Mouse (Mus musculus): ENCODE results near the gene Rrp1. TPM values are rescaled to one million over a fixed set of nuclear protein-coding genes. Genes with fewer than 3 reads are reported as not detected.
"Not testable (repeated sequence)": the region's sequence is repeated elsewhere in the genome, so short reads cannot be mapped to it uniquely, and the experiment has no call there.

The Rrp1 gene
- polyA plus RNA-seq, 1 experiment from 2014 or later = 265 TPM

GRCm38 (mm10) chr10:78414936-78415335 is 2.1 kb upstream of the Rrp1 start:
- ATAC-seq (ENCODE audit: low FRiP score, low TSS enrichment); H3K4me1 ChIP-seq (ENCODE audit: control insufficient read depth, insufficient read depth, low read length); H3K27ac ChIP-seq (ENCODE audit: low read depth, low read length); H3K4me2 ChIP-seq (replicated peaks; ENCODE audit: low read depth, low read length); H3K9ac ChIP-seq (ENCODE audit: low read depth, low read length); H3K27me3 ChIP-seq (ENCODE audit: control insufficient read depth, insufficient read depth, low read length); H3K9me3 ChIP-seq (ENCODE audit: control insufficient read depth, low read length); H3K4me3 ChIP-seq (ENCODE audit: low read length): not testable (repeated sequence)
- WGBS = 90% methylated on average over 3 of the region's 4 CpGs
- peaks cover 12% of the 10 kb centered on the region for H3K36me3 ChIP-seq (ENCODE audit: control insufficient read depth, insufficient read depth, low read length)

- Histone ChIP-seq H3K27me3 (ENCODE audit: control insufficient read depth, insufficient read depth, low read length) (no peaks in the 10 kb centered on the region), H3K27ac (ENCODE audit: low read depth, low read length) (no peak overlapping the region), H3K9me3 (ENCODE audit: control insufficient read depth, low read length) (no peaks in the 10 kb centered on the region), H3K9ac (ENCODE audit: low read depth, low read length) (peak overlapping the region; percentile 42; the same call in 1 of the 2 replicates), H3K4me1 (ENCODE audit: control insufficient read depth, insufficient read depth, low read length) (peaks cover 4% of the 10 kb centered on the region; the same call in 1 of the 2 replicates), H3K36me3 (ENCODE audit: control insufficient read depth, insufficient read depth, low read length) (peaks cover 30% of the 10 kb centered on the region), H3K4me3 (ENCODE audit: low read length) (peak overlapping the region; percentile 96), H3K4me2 (replicated peaks; ENCODE audit: low read depth, low read length) (peak overlapping the region; percentile 37)
- peak; percentile 63; the same call in 1 of the 2 replicates for ATAC-seq (ENCODE audit: low FRiP score, low TSS enrichment)
- 42% methylated on average over 7 of the region's 7 CpGs for WGBS
Measured at GRCm38 (mm10) chr10:78413152-78413520, 293 bp upstream of the Rrp1 start.

DNA sequence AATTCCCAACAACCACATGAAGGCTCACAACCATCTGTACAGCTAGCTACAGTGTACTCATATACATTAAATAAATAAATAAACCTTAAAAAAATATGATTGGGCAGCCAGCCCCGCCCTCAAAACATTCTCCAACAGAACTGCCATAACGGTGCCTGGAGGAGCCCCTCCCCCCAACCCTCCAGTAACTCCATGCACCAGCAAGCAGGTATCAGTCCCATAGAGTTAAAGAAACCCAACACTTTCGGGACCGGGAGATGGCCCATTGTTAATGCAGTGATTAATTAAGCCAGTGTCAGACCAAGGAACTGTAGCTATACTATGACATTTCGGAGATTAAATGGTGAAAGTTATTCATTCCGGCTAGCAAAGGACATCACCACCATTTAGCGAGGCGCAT is 992 bp downstream of the Rrp1 start:
- peak overlapping the region; percentile 90; the same call in 1 of the 2 replicates for H3K27ac ChIP-seq (ENCODE audit: low read depth, low read length)
- WGBS = 9% methylated on average over 8 of the region's 8 CpGs
- H3K4me2 ChIP-seq (replicated peaks; ENCODE audit: low read depth, low read length) = peak overlapping the region; percentile 64
- H3K4me3 ChIP-seq (ENCODE audit: low read length) = peak overlapping the region; percentile 96
- ATAC-seq (ENCODE audit: low FRiP score, low TSS enrichment) = no peak
- peaks cover 41% of the 10 kb centered on the region for H3K36me3 ChIP-seq (ENCODE audit: control insufficient read depth, insufficient read depth, low read length)
- no peaks in the 10 kb centered on the region for H3K27me3 ChIP-seq (ENCODE audit: control insufficient read depth, insufficient read depth, low read length)
- H3K9ac ChIP-seq (ENCODE audit: low read depth, low read length) = peak overlapping the region; percentile 86
- H3K9me3 ChIP-seq (ENCODE audit: control insufficient read depth, low read length) = no peaks in the 10 kb centered on the region
- H3K4me1 ChIP-seq (ENCODE audit: control insufficient read depth, insufficient read depth, low read length) = peaks cover 4% of the 10 kb centered on the region; the same call in 1 of the 2 replicates

DNA sequence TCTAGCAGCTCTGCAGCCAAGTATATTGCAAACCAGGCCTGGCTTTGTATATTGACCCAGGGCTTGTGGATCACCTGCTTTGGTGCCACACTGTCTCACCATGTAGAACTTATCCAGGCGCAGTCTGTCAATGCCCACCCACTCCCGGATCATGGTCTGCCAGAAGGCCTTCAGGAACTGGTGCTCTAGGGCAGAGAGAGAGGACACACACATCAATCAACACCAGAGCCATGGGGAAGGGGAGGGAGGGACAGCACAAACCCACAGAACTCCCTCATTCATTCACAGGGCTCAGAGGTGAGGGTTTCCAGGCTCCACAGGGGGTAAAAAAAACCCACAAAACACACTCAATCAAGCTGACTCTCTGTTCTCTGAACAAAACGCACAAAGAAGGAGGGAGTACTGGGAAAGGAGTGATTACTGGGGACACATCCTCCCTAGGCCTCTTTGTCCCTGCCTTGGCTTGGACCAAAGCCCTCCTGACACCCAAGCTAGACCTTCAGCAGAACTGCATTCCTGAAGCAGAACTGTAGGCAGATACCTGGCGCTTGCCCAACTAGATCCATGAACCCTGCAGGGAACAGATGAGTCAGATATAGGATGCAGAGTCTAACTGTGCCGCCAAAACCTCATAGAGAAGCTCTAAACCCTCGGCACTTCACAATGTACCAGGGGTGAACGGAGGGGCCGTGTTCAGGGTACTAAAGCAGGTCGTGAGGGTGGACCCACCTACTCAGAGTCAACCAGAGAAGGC is 3.6 kb downstream of the Rrp1 start:
- peaks cover 4% of the 10 kb centered on the region; the same call in 1 of the 2 replicates for H3K4me1 ChIP-seq (ENCODE audit: control insufficient read depth, insufficient read depth, low read length)
- peaks cover 66% of the 10 kb centered on the region for H3K36me3 ChIP-seq (ENCODE audit: control insufficient read depth, insufficient read depth, low read length)
- 89% methylated on average over 9 of the region's 9 CpGs for WGBS
- H3K9ac ChIP-seq (ENCODE audit: low read depth, low read length) = no peak overlapping the region
- H3K27me3 ChIP-seq (ENCODE audit: control insufficient read depth, insufficient read depth, low read length) = no peaks in the 10 kb centered on the region
- no peak overlapping the region for H3K27ac ChIP-seq (ENCODE audit: low read depth, low read length)
- no peaks in the 10 kb centered on the region for H3K9me3 ChIP-seq (ENCODE audit: control insufficient read depth, low read length)
- no peak overlapping the region for H3K4me2 ChIP-seq (replicated peaks; ENCODE audit: low read depth, low read length)
- H3K4me3 ChIP-seq (ENCODE audit: low read length) = no peak overlapping the region
- ATAC-seq (ENCODE audit: low FRiP score, low TSS enrichment) = no peak

- no peak for ATAC-seq (ENCODE audit: low FRiP score, low TSS enrichment)
- H3K9ac ChIP-seq (ENCODE audit: low read depth, low read length) = no peak overlapping the region
- no peak overlapping the region for H3K4me2 ChIP-seq (replicated peaks; ENCODE audit: low read depth, low read length)
- H3K36me3 ChIP-seq (ENCODE audit: control insufficient read depth, insufficient read depth, low read length) = peaks cover 87% of the 10 kb centered on the region
- peaks cover 4% of the 10 kb centered on the region; the same call in 1 of the 2 replicates for H3K4me1 ChIP-seq (ENCODE audit: control insufficient read depth, insufficient read depth, low read length)
- H3K9me3 ChIP-seq (ENCODE audit: control insufficient read depth, low read length) = no peaks in the 10 kb centered on the region
- H3K4me3 ChIP-seq (ENCODE audit: low read length) = no peak overlapping the region
- 91% methylated on average over 4 of the region's 4 CpGs for WGBS
- H3K27ac ChIP-seq (ENCODE audit: low read depth, low read length) = no peak overlapping the region
- no peaks in the 10 kb centered on the region for H3K27me3 ChIP-seq (ENCODE audit: control insufficient read depth, insufficient read depth, low read length)
Measured at GRCm38 (mm10) chr10:78407132-78407531, 5.7 kb downstream of the Rrp1 start.

- Histone ChIP-seq H3K9ac (ENCODE audit: low read depth, low read length) (no peak overlapping the region), H3K4me3 (ENCODE audit: low read length) (no peak overlapping the region), H3K4me2 (replicated peaks; ENCODE audit: low read depth, low read length) (no peak overlapping the region), H3K4me1 (ENCODE audit: control insufficient read depth, insufficient read depth, low read length) (no peaks in the 10 kb centered on the region), H3K36me3 (ENCODE audit: control insufficient read depth, insufficient read depth, low read length) (peaks cover 96% of the 10 kb centered on the region), H3K9me3 (ENCODE audit: control insufficient read depth, low read length) (no peaks in the 10 kb centered on the region), H3K27me3 (ENCODE audit: control insufficient read depth, insufficient read depth, low read length) (no peaks in the 10 kb centered on the region), H3K27ac (ENCODE audit: low read depth, low read length) (no peak overlapping the region)
- no peak for ATAC-seq (ENCODE audit: low FRiP score, low TSS enrichment)
- WGBS = 80% methylated on average over 6 of the region's 6 CpGs
Measured at GRCm38 (mm10) chr10:78406152-78406551, 6.7 kb downstream of the Rrp1 start.

DNA sequence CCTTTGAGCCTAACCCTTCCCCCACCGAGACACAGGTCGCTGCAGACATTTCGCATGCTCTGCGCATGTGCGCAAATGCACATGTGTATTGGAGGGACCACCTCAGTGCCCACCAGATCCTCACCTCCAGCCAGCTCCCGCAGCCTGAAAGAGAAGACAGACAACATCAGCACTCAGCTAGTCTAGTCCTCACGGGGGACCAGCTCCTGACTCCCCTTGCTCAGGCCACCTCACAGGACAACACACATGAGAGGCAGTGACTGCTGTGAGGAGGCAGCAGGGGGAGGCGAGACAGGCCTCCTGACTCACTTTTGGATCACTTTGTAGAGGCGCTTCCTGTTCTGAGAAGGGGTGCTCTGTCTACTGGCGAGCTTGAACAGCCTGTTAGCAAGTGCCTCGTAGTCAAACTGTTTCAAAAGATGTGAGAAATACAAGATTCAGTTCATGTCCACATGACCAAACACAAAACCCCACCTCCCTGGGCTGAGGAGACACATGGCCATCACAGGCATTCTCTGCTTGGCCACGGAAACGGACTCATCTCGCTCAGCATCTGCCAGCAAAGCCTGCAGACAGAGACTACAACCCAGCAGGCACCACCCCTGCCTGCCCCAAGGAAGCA is 10.4 kb downstream of the Rrp1 start:
- no peak overlapping the region for H3K27ac ChIP-seq (ENCODE audit: low read depth, low read length)

DNA sequence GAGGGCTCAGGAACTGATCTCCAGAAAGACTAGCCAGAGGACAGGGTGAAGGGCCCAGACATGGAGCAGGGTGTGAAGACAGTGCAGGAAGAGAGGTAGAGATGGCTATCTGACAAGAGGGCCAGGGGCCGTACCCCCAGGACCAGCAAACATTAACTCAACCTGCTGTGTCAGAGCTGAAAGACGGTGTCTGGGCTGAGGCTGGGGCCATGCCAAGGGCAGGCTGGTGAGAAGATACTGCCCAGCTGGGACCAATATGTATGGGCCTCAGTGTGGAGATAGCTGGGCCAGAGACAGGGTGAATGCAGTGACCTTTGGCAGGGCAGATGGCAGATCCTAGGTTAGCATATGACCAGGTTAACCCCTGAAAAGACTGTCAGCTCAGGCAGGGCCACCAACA is 11.7 kb downstream of the Rrp1 start:
- no peak for ATAC-seq (ENCODE audit: low FRiP score, low TSS enrichment)
- no peak overlapping the region for H3K9ac ChIP-seq (ENCODE audit: low read depth, low read length)
- no peak overlapping the region for H3K27ac ChIP-seq (ENCODE audit: low read depth, low read length)
- H3K36me3 ChIP-seq (ENCODE audit: control insufficient read depth, insufficient read depth, low read length) = peaks cover 65% of the 10 kb centered on the region
- no peaks in the 10 kb centered on the region for H3K9me3 ChIP-seq (ENCODE audit: control insufficient read depth, low read length)
- no peak overlapping the region for H3K4me2 ChIP-seq (replicated peaks; ENCODE audit: low read depth, low read length)
- H3K4me3 ChIP-seq (ENCODE audit: low read length) = no peak overlapping the region
- peaks cover 8% of the 10 kb centered on the region for H3K4me1 ChIP-seq (ENCODE audit: control insufficient read depth, insufficient read depth, low read length)
- 79% methylated on average over 2 of the region's 2 CpGs for WGBS
- H3K27me3 ChIP-seq (ENCODE audit: control insufficient read depth, insufficient read depth, low read length) = no peaks in the 10 kb centered on the region

More for the DNA sequence above, 10.4 kb downstream of the Rrp1 start:
- peaks cover 78% of the 10 kb centered on the region for H3K36me3 ChIP-seq (ENCODE audit: control insufficient read depth, insufficient read depth, low read length)
- no peak overlapping the region for H3K9ac ChIP-seq (ENCODE audit: low read depth, low read length)
- no peaks in the 10 kb centered on the region for H3K27me3 ChIP-seq (ENCODE audit: control insufficient read depth, insufficient read depth, low read length)
- H3K4me2 ChIP-seq (replicated peaks; ENCODE audit: low read depth, low read length) = no peak overlapping the region
- 91% methylated on average over 14 of the region's 14 CpGs for WGBS
- H3K9me3 ChIP-seq (ENCODE audit: control insufficient read depth, low read length) = no peaks in the 10 kb centered on the region
- H3K4me3 ChIP-seq (ENCODE audit: low read length) = no peak overlapping the region
- no peak for ATAC-seq (ENCODE audit: low FRiP score, low TSS enrichment)
- peaks cover 8% of the 10 kb centered on the region for H3K4me1 ChIP-seq (ENCODE audit: control insufficient read depth, insufficient read depth, low read length)

GRCm38 (mm10) chr10:78399090-78399657 is 13.7 kb downstream of the Rrp1 start:
- Histone ChIP-seq H3K27ac (ENCODE audit: low read depth, low read length) (peak overlapping the region; percentile 37; the same call in 1 of the 2 replicates), H3K9me3 (ENCODE audit: control insufficient read depth, low read length) (no peaks in the 10 kb centered on the region), H3K4me3 (ENCODE audit: low read length) (no peak overlapping the region), H3K4me2 (replicated peaks; ENCODE audit: low read depth, low read length) (no peak overlapping the region), H3K4me1 (ENCODE audit: control insufficient read depth, insufficient read depth, low read length) (peaks cover 8% of the 10 kb centered on the region), H3K36me3 (ENCODE audit: control insufficient read depth, insufficient read depth, low read length) (peaks cover 47% of the 10 kb centered on the region), H3K9ac (ENCODE audit: low read depth, low read length) (no peak overlapping the region), H3K27me3 (ENCODE audit: control insufficient read depth, insufficient read depth, low read length) (no peaks in the 10 kb centered on the region)
- WGBS = 35% methylated on average over 17 of the region's 17 CpGs
- peak; percentile 75 for ATAC-seq (ENCODE audit: low FRiP score, low TSS enrichment)
